Mouse (Mus musculus) heart, embryonic 16.5 days (tissue): ENCODE measurements at regions not wholly inside any gene's neighbourhood (a gene's known extent, or its start where the extent isn't known, plus 50 kb on each side); places are given as distances from the start of the nearest gene placed in this dataset.

ENCODE experiments used
- ATAC-seq: fragments of 200-750 bp; cut with Nextera tagmentation; replicated peaks from 2 replicates; pipeline ENCODE4 v1.8.0; 2017; ENCODE audit warnings: moderate number of reproducible peaks; ENCODE audit not compliant: insufficient read depth, low FRiP score; ENCODE audit errors: extremely low read depth
- H3K27ac ChIP-seq: fragments of 300-500 bp; sonication (generic); 2 replicates; pipeline ENCODE4 v1.5.1; 2014; ENCODE audit warnings: mild to moderate bottlenecking, low read length, control low read depth, moderate library complexity
- H3K27me3 ChIP-seq: fragments of 300-500 bp; sonication (generic); 2 replicates; pipeline ENCODE4 v1.6.1; 2014; ENCODE audit warnings: low read length, mixed read lengths; ENCODE audit not compliant: control insufficient read depth, insufficient read depth
- H3K36me3 ChIP-seq: fragments of 300-500 bp; sonication (generic); 2 replicates; pipeline ENCODE4 v1.6.1; 2014; ENCODE audit not compliant: control insufficient read depth, insufficient read depth
- H3K4me1 ChIP-seq: fragments of 300-500 bp; sonication (generic); 2 replicates; pipeline ENCODE4 v1.6.1; 2014; ENCODE audit warnings: low read length, mixed read lengths; ENCODE audit not compliant: control insufficient read depth, insufficient read depth
- H3K4me2 ChIP-seq: fragments of 300-500 bp; sonication (generic); 2 replicates; pipeline ENCODE4 v1.6.1; 2014; ENCODE audit warnings: low read depth, mild to moderate bottlenecking, control low read depth, low read length
- H3K4me3 ChIP-seq: fragments of 300-500 bp; sonication (generic); 2 replicates; pipeline ENCODE4 v1.5.1; 2014; ENCODE audit warnings: mild to moderate bottlenecking, control low read depth, low read length
- H3K9ac ChIP-seq: fragments of 300-500 bp; sonication (generic); 2 replicates; pipeline ENCODE4 v1.6.1; 2014; ENCODE audit warnings: low read length, control low read depth
- H3K9me3 ChIP-seq: fragments of 300-500 bp; sonication (generic); replicated peaks from 2 replicates; pipeline ENCODE4 v1.6.1; 2016; ENCODE audit warnings: low read length; ENCODE audit not compliant: control insufficient read depth
- WGBS: fragments of 180-500 bp; shearing (Covaris S2); extraction: QIAGEN DNeasy Blood & Tissue Kit; methylation state at CpG from one replicate; pipeline ENCODE4 v1.1.7; 2014; 5-methylcytosine and 5-hydroxymethylcytosine counted together

GRCm38 (mm10) chr6:66482797-66483196 lies 52.4 kb upstream of the Mad2l1 start:
- WGBS: 89% methylated on average over 3 of the region's 3 CpGs
- no peak for ATAC-seq
- Histone ChIP-seq H3K9ac (no peak overlapping the region), H3K4me3 (no peak overlapping the region), H3K36me3 (no peaks in the 10 kb centered on the region), H3K4me1 (no peaks in the 10 kb centered on the region), H3K27me3 (no peaks in the 10 kb centered on the region), H3K9me3 (no peaks in the 10 kb centered on the region), H3K4me2 (no peak overlapping the region), H3K27ac (no peak overlapping the region)
